Mouse (Mus musculus) heart, postnatal 36 days (tissue): Measurements from ENCODE around the gene Mptx1. TPM values are rescaled to one million over a fixed set of nuclear protein-coding genes. Genes with fewer than 3 reads are reported as not detected.
"Not testable (repeated sequence)": the region's sequence is repeated elsewhere in the genome, so short reads cannot be mapped to it uniquely, and the experiment has no call there.

ENCODE experiments used
- DNase-seq, 2 experiments: peaks; one replicate each; pipeline ENCODE4 v3.0.0; 2021 to 2022
- intact Hi-C: fragments of 180-260 bp; cut with DNase I; formaldehyde crosslinking; loops from one replicate; pipeline ENCODE4 v1.15.1; 2025
- total RNA-seq, 2 experiments: library from RNA; stranded (reverse); gene quantifications; 2 replicates each; pipeline ENCODE4 v1.2.3; 2021

Mptx1 gene
- not detected for total RNA-seq

DNA sequence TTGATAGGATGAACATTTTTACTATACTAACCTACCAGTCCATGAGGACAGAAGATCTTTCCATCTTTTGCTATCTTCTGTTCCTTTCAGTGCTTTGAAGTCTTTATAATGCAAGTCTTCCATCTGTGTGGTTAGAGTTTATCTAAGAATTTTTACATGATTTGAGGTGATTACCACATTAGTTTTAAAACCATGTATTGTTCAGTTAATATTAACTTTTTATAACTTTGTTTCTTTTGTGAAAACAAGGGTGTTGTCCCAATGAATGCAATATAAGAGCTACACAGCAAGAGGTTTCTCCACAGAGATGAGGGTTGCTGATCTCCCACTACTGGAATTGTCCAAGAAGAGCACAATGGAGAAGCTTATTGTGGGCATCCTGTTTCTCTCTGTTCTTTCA, at the start of gene Mptx1:
Gene Mptx1, plus strand, starts transcription at position 301 of the 400 bp plus-strand sequence.
- DNase-seq: no peak
- intact Hi-C loops: no loop called here

DNA sequence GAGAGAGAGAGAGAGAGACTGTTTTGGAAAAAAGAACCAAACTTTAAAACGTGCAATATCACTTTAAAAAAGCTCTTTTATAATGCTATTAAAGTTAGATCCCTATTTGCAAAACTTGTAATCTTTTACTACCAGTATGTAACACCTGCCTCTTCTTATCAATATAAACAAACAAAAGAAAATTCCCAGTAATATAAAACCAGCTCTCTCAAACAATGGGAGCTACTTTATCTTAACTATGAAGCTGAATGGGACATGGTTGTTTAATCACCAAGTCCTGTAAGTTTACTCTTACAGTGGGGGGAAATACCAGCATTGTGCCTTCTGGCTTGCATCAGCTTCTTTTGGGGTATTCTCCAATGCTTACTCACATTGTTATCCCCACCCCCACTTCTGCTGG, 27.2 kb upstream of the Mptx1 start:
- intact Hi-C loops: no loop called here
- DNase-seq: no peak

DNA sequence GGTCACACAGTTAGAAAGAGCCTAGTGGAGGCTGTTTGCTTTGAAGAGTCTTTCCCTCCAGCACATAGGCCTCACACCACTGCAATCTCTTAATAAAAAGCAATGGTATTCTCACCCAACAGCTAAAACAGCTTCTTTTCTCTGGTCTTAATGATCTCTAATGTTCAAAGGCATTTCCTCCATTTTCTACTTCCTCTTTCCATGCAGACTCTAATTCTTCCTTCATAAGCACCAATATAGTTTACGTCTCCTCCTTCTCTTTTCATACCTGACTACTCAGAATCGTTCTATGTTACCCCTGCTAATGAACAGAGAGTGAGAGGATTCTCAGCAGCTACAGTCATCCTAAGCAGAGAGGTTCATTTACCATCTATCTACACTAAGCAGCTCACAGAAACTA, 13.0 kb upstream of the Mptx1 start:
- DNase-seq: no peak
- intact Hi-C loops: no loop called here

DNA sequence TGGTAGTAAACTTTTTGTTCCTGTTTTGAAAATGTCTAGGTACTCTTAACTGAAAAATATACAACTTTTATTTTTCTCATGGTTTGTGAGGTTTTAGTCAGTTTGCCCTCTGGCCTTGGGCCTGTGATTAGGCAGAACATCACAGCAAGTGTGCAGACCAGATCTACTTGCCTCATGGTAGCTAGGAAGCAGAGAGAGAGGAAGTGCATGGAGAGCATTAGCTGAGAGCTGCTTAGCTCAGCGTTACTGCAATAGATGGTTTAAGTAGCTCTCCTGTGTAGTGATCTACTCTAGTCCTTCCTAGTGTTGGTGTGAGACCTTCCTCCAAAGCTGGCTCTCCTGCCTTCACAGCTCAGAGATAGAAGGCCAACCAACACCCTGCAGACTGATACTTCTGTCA, 23.3 kb downstream of the Mptx1 start:
- intact Hi-C loops, DNase-seq: not testable (repeated sequence)

DNA sequence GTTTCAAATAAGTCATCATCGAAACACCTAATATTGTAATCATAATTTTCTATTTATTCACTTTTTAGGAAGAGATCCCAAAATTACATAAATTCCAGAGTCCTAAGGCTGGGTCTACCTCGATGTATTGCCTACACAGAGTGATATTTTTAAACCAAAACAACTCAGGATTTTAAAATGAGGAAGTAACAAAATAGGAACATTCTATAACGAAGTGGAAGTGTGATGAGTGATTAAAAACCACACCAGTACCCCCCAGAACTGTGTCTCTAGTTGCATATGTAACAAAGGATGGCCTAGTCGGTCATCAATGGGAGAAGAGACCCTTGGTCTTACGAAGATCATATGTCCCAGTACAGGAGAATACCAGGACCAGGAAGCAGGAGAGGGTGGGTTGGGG, 24.3 kb downstream of the Mptx1 start:
- no peak for DNase-seq
- intact Hi-C loops: no loop called here

DNA sequence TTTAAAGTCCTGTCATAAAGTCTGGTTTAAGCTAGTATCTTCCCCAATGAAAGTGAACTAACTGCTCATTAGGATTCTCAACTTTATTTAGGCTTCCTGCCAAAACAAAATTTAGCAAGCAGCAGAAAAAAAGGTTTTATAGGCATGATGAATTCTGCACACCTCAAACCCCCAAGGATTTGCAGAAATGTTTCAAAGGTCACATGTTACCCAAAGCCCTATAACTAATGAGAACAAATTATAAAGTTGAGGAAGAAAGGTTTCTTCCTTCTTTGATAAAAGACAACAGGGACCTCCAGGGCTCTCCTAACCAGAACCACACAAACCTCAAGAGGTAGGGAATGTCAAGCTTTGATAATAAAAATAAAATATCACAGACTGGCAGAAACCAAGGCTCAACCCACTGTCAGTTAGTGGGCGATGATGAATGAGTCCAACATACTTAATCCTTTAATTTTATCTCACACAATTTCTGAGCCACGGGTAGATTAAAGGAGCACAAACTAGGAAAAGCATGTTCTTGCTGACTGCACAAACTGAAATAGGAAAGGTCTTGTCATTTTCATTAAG, 34.6 kb downstream of the Mptx1 start, which contains the start of gene Olfr417:
Gene Olfr417, plus strand, starts transcription at position 241 of the 570 bp plus-strand sequence.
- no peak for DNase-seq
- intact Hi-C loops: no loop called here

DNA sequence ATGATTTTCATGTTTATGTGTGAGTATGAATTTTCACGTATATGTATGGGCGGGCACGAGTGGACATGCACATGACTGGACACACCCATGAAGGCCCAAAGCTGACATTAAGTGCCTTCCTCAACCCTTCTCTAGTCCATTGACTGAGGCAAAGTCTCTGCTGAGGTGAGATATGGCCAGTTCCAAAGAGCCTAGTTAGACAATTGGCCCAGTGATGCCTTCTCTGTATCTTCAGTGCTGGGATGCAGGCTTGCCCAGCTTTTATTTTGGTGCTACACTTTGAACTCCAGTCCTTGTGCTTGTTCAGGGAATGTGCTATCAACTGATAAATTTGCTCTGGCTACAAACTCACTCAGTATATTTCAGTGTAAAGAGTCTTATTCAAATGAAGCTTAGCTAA, 43.5 kb downstream of the Mptx1 start:
- no peak for DNase-seq
- intact Hi-C loops: no loop called here

Other genes starting within 250 kb of the Mptx1 start
- not detected for gene Olfr429, start 246.2 kb upstream of the Mptx1 start, total RNA-seq
- gene Olfr427, start 233.6 kb upstream of the Mptx1 start, total RNA-seq: not detected
- gene Olfr231, start 209.4 kb upstream of the Mptx1 start, total RNA-seq: not detected
- gene Olfr424, start 199.0 kb upstream of the Mptx1 start, total RNA-seq: not detected
- not detected for gene Olfr420, start 174.9 kb upstream of the Mptx1 start, total RNA-seq
- 10 to 100 TPM in 1 of 2 experiments, 1 to 10 TPM in 1; 9.2 to 12.0 TPM for gene Spta1, start 157.7 kb upstream of the Mptx1 start, total RNA-seq
- gene Olfr419, start 78.5 kb upstream of the Mptx1 start, total RNA-seq: not detected
- gene Olfr417, start 34.6 kb downstream of the Mptx1 start, total RNA-seq: not detected
- not detected for gene Olfr248, start 60.5 kb downstream of the Mptx1 start, total RNA-seq
- gene Olfr414, start 93.5 kb downstream of the Mptx1 start, total RNA-seq: not detected
- gene Olfr220, start 111.6 kb downstream of the Mptx1 start, total RNA-seq: not detected
- under 1 TPM; 0.11 to 0.43 TPM for gene Fmn2, start 171.3 kb downstream of the Mptx1 start, total RNA-seq